Mouse (Mus musculus) hindbrain, postnatal 0 days (tissue): ENCODE data around the gene Syn1. TPM values are rescaled to one million over a fixed set of nuclear protein-coding genes. Genes with fewer than 3 reads are reported as not detected.

Source experiments
- ATAC-seq: fragments of 200-750 bp; cut with Nextera tagmentation; 2 replicates; pipeline ENCODE4 v1.8.0; 2017; ENCODE audit warnings: mild to moderate bottlenecking, moderate TSS enrichment, moderate library complexity
- DNase-seq: peaks from one replicate; pipeline ENCODE4 v3.0.0-alpha.2; 2015; ENCODE audit warnings: low spot score
- H3K27ac ChIP-seq: fragments of 300-500 bp; sonication (generic); 2 replicates; pipeline ENCODE4 v1.5.1; 2014; ENCODE audit warnings: mild to moderate bottlenecking
- H3K27me3 ChIP-seq: fragments of 300-500 bp; sonication (generic); 2 replicates; pipeline ENCODE4 v1.6.1; 2014; ENCODE audit warnings: low read length, mixed read lengths; ENCODE audit not compliant: insufficient read depth
- H3K36me3 ChIP-seq: fragments of 300-500 bp; sonication (generic); 2 replicates; pipeline ENCODE4 v1.6.1; 2014; ENCODE audit warnings: low read length, mixed read lengths; ENCODE audit not compliant: insufficient read depth
- H3K4me1 ChIP-seq: fragments of 300-500 bp; sonication (generic); 2 replicates; pipeline ENCODE4 v1.6.1; 2014; ENCODE audit warnings: antibody characterized with exemption, low read length, mixed read lengths; ENCODE audit not compliant: insufficient read depth
- H3K4me2 ChIP-seq: fragments of 300-500 bp; sonication (generic); 2 replicates; pipeline ENCODE4 v1.6.1; 2014; ENCODE audit warnings: low read depth, mild to moderate bottlenecking, low read length, moderate library complexity, mixed read lengths
- H3K4me3 ChIP-seq: fragments of 300-500 bp; sonication (generic); 2 replicates; pipeline ENCODE4 v1.5.1; 2014; ENCODE audit warnings: low read length
- H3K9ac ChIP-seq: fragments of 300-500 bp; sonication (generic); replicated peaks from 2 replicates; pipeline ENCODE4 v1.6.1; 2014; ENCODE audit warnings: mild to moderate bottlenecking, low read length, moderate library complexity, mixed read lengths
- H3K9me3 ChIP-seq: fragments of 300-500 bp; sonication (generic); 2 replicates; pipeline ENCODE4 v1.6.1; 2016; ENCODE audit warnings: low read length, mixed read lengths
- CTCF ChIP-seq: IDR thresholded peaks from 2 replicates; pipeline ENCODE4 v1.5.1; 2016; ENCODE audit warnings: antibody characterized with exemption, control low read depth, low read depth
- whole genome bisulfite sequencing: fragments of 180-500 bp; shearing (Covaris S2); extraction: QIAGEN DNeasy Blood & Tissue Kit; methylation state at CpG from one replicate; pipeline ENCODE4 v1.1.7; 2014; 5-methylcytosine and 5-hydroxymethylcytosine counted together
- polyA plus RNA-seq: library from polyadenylated mRNA; unstranded; fragments of >200 nt; fragmentation: Nextera tagmentation; extraction: Ambion mirVana; gene quantifications from 2 replicates; pipeline ENCODE4 v1.2.1, GENCODE M21; 2015
- total RNA-seq: library from RNA; depleted of rRNA; stranded (reverse); fragments of >200 nt; gene quantifications from 2 replicates; pipeline ENCODE4 v1.2.3, GENCODE M21; 2014

The Syn1 gene
- total and polyA plus RNA-seq, 2 experiments from 2014 or later = 65.4 to 88.8 TPM

DNA sequence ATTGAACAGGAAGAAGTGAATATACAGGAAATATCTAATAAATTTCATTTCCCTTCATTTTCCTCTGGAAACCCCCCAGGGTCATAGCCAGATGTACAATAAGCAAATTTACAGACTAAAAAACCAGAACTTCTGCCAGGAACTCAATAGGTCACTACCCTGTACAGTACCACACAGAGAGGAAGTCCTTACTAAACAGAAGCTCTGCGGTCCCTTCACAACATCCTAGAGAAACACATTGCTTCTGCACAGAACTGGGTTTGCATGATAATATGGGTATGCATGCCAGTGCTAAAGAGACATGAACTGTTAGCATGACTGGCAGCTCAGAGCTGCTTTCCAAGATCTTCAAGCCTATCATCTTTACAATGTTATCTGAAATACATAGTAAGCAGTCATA lies 9.1 kb upstream of the Syn1 start:
- ATAC-seq (no peak), DNase-seq (no peak)
- no peak for TF ChIP-seq CTCF
- H3K27me3 ChIP-seq = no peaks in the 10 kb centered on the region
- peaks cover 4% of the 10 kb centered on the region; the same call in 1 of the 2 replicates for H3K36me3 ChIP-seq
- no peaks in the 10 kb centered on the region for H3K9me3 ChIP-seq
- H3K4me3 ChIP-seq = no peak overlapping the region
- H3K9ac ChIP-seq = no peak overlapping the region
- H3K4me2 ChIP-seq = no peak overlapping the region
- H3K4me1 ChIP-seq = no peaks in the 10 kb centered on the region
- 97% methylated on average over 1 of the region's 1 CpGs for WGBS
- no peak overlapping the region for H3K27ac ChIP-seq

DNA sequence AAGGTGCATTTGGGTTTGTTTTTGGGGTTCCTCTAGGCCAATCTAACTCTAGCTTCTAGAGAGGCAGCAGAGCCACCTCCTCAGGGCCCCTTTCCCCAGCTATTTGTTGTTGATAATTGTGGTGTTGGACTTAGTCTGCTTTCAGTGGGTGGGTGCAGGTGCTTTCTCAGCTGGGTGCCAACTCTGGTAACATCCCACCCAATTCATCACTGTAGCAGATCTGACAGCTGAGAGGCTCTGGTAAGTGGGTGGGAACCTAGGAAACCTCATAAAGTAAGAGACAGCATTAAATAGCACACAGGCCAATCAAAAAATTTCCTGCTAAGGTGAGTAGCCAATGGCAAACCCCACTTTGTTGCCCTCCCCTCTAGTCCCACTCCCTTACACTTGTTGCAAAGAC lies 4.2 kb upstream of the Syn1 start:
- no peaks in the 10 kb centered on the region for H3K27me3 ChIP-seq
- no peak for ATAC-seq

GRCm38 (mm10) chrX:20923506-20923905 lies 2.7 kb upstream of the Syn1 start:
- no peak for TF ChIP-seq CTCF
- H3K4me1 ChIP-seq = 0 out of 2 replicates have a peak, but pooled peaks cover 1% of the 10 kb centered on the region
- no peaks in the 10 kb centered on the region for H3K27me3 ChIP-seq
- ATAC-seq = no peak
- DNase-seq = no peak
- no peak overlapping the region for H3K9ac ChIP-seq
- H3K27ac ChIP-seq = no peak overlapping the region
- no peaks in the 10 kb centered on the region for H3K9me3 ChIP-seq
- H3K4me2 ChIP-seq = no peak overlapping the region
- no peak overlapping the region for H3K4me3 ChIP-seq
- peaks cover 4% of the 10 kb centered on the region; the same call in 1 of the 2 replicates for H3K36me3 ChIP-seq
- 56% methylated on average over 1 of the region's 1 CpGs for WGBS

More for the DNA sequence above, 4.2 kb upstream of the Syn1 start:
- Histone ChIP-seq H3K36me3 (peaks cover 4% of the 10 kb centered on the region; the same call in 1 of the 2 replicates), H3K27ac (no peak overlapping the region), H3K9me3 (no peaks in the 10 kb centered on the region), H3K4me1 (no peaks in the 10 kb centered on the region), H3K9ac (no peak overlapping the region), H3K4me3 (no peak overlapping the region), H3K4me2 (no peak overlapping the region)
- no peak for TF ChIP-seq CTCF
- no peak for DNase-seq

GRCm38 (mm10) chrX:20921366-20921765 lies 562 bp upstream of the Syn1 start:
- Histone ChIP-seq H3K4me3 (peak overlapping the region; percentile 62), H3K27me3 (no peaks in the 10 kb centered on the region), H3K9me3 (no peaks in the 10 kb centered on the region), H3K27ac (peak overlapping the region; percentile 45; the same call in 1 of the 2 replicates), H3K9ac (no peak overlapping the region), H3K4me2 (peak overlapping the region; percentile 57), H3K4me1 (0 out of 2 replicates have a peak, but pooled peaks cover 3% of the 10 kb centered on the region), H3K36me3 (no peaks in the 10 kb centered on the region; the same call in 1 of the 2 replicates)
- no peak for TF ChIP-seq CTCF
- peak; percentile 28 for ATAC-seq
- WGBS = 44% methylated on average over 5 of the region's 5 CpGs
- no peak for DNase-seq

- TF ChIP-seq CTCF = peak; percentile 4; the same call in 1 of the 2 replicates
Observed at GRCm38 (mm10) chrX:20920249-20920843, 458 bp downstream of the Syn1 start.

DNA sequence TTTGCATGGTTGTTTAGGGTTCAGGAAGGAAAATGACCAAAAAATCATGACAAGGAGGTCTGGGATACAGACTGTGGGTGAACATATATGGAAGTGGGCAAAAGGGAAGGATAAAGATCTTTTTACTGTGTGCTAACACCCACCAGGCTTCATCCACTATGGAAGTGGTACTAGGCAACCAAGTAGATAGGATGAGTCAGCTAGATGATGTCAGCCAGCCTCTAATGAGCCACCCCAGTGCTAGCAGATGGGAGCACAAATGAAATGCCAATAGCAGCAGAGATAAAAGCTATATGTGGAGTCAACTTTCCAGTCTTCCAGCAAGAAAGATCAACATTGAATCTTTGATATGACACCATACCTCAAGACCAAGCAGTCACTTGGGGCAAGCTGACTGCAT lies 5.7 kb downstream of the Syn1 start:
- H3K36me3 ChIP-seq = no peaks in the 10 kb centered on the region
- H3K9ac ChIP-seq = no peak overlapping the region
- DNase-seq = no peak
- TF ChIP-seq CTCF = no peak
- no peaks in the 10 kb centered on the region for H3K27me3 ChIP-seq
- H3K4me2 ChIP-seq = no peak overlapping the region
- H3K9me3 ChIP-seq = no peaks in the 10 kb centered on the region
- H3K27ac ChIP-seq = no peak overlapping the region
- H3K4me3 ChIP-seq = no peak overlapping the region
- no peak for ATAC-seq
- H3K4me1 ChIP-seq = 0 out of 2 replicates have a peak, but pooled peaks cover 3% of the 10 kb centered on the region

More at GRCm38 (mm10) chrX:20920249-20920843, 458 bp downstream of the Syn1 start:
- H3K36me3 ChIP-seq = no peaks in the 10 kb centered on the region
- DNase-seq = peak; percentile 19
- peak overlapping the region; percentile 57 for H3K4me2 ChIP-seq
- ATAC-seq = peak; percentile 52
- peak overlapping the region; percentile 62 for H3K4me3 ChIP-seq
- 32% methylated on average over 48 of the region's 49 CpGs for WGBS
- no peaks in the 10 kb centered on the region for H3K9me3 ChIP-seq
- peak overlapping the region; percentile 63 for H3K9ac ChIP-seq
- H3K27ac ChIP-seq = peak overlapping the region; percentile 77
- 0 out of 2 replicates have a peak, but pooled peaks cover 3% of the 10 kb centered on the region for H3K4me1 ChIP-seq
- no peaks in the 10 kb centered on the region for H3K27me3 ChIP-seq

GRCm38 (mm10) chrX:20913726-20914125 lies 7.1 kb downstream of the Syn1 start:
- DNase-seq (no peak), ATAC-seq (no peak)
- H3K9me3 ChIP-seq = no peaks in the 10 kb centered on the region
- no peak for TF ChIP-seq CTCF
- H3K4me1 ChIP-seq = 0 out of 2 replicates have a peak, but pooled peaks cover 3% of the 10 kb centered on the region
- H3K4me3 ChIP-seq = no peak overlapping the region
- H3K27ac ChIP-seq = no peak overlapping the region
- 81% methylated on average over 6 of the region's 6 CpGs for WGBS
- no peak overlapping the region for H3K4me2 ChIP-seq
- no peak overlapping the region for H3K9ac ChIP-seq
- no peaks in the 10 kb centered on the region for H3K36me3 ChIP-seq
- H3K27me3 ChIP-seq = no peaks in the 10 kb centered on the region
